Mouse (Mus musculus) spleen, postnatal 14 days (tissue): ENCODE data around the gene Cacna2d1.

Experiments
- DNase-seq, 2 experiments: peaks; one replicate each; pipeline ENCODE4 v3.0.0; 2021 to 2022; ENCODE audit warnings: low spot score in 2 of 2

Cacna2d1 gene

DNA sequence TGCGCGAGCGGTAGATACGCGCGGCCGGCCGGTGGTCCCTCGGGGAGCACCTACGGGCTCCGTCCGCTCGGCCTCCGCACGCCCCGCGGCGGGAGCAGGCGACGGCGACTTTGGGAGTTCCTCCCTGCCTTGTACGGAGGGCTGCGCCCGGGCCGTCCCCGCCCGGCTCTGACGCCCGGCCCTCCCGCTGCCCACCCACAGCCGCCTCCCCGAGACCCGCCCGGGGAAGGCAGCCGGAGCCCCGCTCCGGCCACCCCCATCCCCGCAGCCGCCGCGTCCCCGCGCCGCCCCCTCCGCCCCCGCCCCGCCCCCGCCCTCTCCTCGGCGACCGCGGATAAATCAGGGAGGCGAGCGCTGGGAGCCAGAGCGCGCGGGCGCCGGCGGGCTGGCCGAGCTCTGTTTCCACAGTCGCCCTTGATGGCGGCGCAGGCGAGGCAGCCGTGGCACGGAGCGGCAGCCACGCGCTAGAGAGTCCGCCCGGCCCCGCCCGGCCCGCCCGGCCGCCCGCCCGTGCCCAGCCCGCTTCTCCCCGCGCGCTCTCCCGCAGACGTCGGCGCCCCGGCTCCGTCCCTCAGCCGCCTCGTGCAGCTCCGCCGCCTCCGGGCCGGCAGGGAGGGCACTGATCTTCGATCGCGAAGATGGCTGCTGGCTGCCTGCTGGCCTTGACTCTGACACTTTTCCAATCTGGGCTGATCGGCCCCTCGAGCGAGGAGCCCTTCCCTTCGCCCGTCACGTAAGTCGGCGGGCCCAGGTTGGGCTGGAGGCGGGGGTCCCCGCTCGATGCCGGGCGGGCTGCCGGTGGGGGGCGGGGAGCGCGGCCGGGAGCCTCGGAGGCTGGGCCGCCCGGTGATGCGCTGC, at the start of gene Cacna2d1:
Gene Cacna2d1, plus strand, starts transcription at position 316 of the 858 bp plus-strand sequence.
- DNase-seq = no peak

- DNase-seq = no peak
These were observed 39.4 kb upstream of the Cacna2d1 start for GRCm38 (mm10) chr5:15895098-15895497.

DNA sequence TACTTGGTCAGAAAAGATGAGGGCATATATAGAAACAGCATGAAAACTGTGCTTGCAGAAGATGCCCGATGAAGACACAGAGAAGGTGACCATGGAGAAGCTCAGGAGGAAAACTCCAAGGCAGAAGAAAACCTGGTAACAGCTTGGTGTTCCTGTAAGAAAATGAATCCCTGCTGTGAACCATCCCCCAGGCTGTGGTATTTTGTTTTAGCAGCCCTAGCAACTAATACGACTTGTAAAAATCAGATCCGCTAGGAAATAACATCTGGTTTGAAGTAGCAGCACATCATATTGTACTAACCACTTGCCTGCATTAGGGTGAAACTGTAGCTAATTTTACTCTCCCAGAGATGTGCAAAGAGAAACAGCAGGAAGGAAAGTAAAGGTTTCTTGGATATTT, 37.8 kb upstream of the Cacna2d1 start:
- DNase-seq = no peak

DNA sequence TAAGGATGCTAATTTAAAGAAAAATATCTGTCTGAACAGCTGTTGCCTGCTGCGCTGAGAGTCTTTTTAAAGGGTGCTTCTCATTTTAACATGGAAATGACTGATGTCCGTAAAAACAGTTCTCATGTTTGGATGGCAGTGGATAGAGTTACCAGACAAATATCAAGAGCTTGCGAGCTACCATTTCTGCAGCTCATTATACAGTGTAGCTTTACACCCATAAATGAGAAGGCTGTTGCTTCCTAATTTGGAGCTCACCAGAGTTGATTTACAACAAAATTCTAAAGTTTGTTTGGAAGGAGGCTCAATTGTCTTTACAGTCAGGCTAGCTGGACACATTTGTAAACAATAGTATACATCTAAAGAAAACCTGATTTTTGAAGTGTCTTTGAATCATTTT, 28.0 kb upstream of the Cacna2d1 start:
- no peak for DNase-seq

DNA sequence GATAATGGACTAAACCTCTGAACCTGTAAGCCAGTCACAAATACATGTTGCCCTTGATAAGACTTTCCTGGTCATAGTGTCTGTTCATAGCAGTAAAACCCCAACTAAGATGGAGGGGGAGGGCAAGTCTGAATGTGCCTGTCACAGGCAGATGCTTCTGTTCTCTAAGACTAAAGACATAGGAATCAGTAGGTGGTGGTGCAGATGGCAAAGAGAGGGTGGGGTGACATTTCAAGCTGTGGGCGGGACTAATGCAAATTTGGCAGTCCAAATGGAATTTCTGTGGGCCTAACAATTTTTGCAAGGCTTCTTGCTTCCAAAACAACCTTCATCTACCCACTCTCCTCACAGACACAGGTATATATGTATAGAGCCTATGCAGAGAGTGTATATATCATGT, 19.6 kb upstream of the Cacna2d1 start:
- no peak for DNase-seq

- no peak for DNase-seq
These were observed 6.0 kb upstream of the Cacna2d1 start for GRCm38 (mm10) chr5:15928506-15928905.

GRCm38 (mm10) chr5:15933017-15933416, 1.5 kb upstream of the Cacna2d1 start:
- no peak for DNase-seq

DNA sequence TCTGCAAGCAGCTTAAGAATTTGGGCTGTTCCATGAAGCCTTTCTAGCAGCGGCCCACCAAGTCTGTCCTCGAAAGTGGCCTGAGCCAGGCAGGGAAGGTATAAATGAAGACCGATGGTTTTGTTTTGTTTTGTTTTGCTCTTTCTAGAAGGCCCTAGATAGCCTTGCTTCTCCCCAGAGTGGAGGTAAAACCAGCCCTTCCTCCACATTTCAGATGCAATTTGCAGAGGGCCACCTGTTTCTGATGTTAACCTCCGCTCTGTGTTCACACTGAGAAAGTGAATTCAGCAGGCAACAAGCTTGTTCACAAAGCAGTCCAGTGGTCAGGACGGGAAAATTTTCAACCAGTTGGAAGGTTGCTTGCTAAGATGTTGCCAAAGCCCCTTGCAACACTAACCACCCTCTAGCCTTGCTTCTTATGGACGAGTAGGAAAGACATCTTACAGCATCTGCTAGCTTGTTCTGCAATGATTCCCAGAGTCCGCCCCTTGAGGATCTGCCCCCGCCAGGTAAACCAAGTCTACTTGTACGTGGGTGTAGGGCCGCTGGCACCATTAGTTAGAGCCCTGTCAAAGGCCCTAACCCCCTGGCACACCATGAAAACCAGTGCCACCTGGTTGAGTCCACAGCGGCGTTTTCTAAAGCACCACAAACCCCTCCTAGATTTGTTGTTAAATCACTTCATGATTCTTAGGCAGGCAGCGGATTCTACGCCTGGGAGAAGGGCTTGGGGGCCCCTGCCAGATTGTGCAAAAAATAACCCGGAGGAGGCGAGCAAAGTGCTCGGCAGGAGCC, 713 bp upstream of the Cacna2d1 start:
- DNase-seq = no peak

- no peak for DNase-seq
These were observed 790 bp downstream of the Cacna2d1 start for GRCm38 (mm10) chr5:15935234-15935728.

DNA sequence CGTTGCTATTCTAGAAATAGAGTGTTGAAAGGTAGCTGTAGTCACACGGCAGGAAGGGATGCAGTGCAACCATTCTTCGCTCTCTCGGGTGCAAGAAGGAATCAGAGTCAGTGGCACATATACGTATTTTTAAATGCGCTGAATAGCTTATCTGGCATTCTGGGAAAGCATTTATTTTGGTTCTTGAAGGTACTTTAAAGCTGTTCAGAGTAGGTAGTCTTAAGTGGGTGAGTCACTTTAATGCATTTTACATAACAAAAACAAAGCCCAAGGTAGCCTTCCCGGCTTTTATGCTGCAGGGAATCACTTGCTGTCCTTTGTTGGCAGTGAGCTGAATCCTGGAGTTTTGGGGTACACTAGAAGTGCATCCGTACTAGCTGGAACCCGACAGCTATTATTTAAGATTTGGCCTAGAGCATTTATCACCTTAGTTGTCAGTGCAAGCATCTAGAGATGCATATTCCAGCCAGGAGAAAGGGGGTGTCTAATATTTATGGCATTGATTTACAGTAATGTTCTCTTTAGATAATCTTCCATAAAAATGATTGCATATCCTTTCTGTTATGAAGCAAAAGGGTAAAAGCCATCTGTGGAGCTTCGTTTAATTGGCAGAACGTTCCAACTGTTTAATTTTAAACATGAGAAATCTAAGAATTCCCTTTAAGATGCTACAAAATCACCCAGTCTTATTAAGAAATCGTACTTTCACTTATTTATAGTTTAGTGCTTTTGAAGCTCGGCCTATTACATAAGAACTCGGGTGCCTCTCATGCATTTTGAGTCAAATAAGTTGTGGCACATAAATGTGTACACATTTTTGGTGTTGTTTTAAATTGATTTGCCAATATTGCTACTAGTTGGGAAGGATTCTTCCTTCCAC, 1.6 kb downstream of the Cacna2d1 start:
- no peak for DNase-seq

GRCm38 (mm10) chr5:15941191-15941725, 6.8 kb downstream of the Cacna2d1 start:
- no peak for DNase-seq

GRCm38 (mm10) chr5:15942051-15942450, 7.6 kb downstream of the Cacna2d1 start:
- no peak for DNase-seq

- DNase-seq = no peak
These were observed 14.0 kb downstream of the Cacna2d1 start for GRCm38 (mm10) chr5:15948290-15949037.

GRCm38 (mm10) chr5:15959760-15960159, 25.3 kb downstream of the Cacna2d1 start:
- DNase-seq = no peak

DNA sequence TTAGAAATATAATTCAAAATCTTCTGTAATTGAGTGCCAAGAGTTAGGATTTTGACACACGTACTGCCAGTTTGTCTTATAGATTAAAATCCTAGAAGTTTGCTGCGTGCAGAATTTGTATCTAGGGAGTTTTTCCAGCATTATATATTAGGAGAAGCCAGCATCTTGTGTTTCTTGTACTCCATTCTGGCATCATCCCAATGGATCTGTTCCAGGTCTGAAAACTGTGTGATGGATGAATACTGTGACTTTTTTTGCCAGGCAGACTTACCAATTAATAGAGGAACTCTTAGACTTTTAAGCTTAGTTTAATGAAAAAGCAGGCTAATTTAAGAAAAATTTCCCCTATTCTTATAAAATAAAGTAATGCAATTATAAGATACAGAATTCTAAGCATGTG, 27.4 kb downstream of the Cacna2d1 start:
- no peak for DNase-seq

- DNase-seq = no peak
These were observed 32.4 kb downstream of the Cacna2d1 start for GRCm38 (mm10) chr5:15966888-15967287.

DNA sequence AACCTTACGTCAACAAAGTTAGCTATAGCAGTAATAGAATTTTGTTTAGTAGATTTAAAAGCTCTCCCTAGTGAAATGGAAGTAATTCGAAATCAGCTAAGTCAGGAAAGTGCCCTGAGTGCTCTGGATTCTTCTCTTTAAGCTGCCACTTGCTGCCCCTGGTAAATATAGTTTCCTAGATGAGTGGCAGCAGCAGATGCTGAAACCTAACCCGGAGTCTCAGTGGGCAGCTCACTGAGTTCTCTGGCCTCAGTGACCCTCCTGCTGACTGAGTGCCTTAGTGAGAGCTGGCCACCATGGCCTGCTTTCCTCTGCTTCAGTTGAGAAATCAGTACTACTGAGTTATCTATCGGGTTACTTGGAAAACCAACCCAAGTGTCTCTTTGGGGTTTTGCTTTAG, 37.3 kb downstream of the Cacna2d1 start:
- DNase-seq = no peak

- DNase-seq = no peak
These were observed 37.9 kb downstream of the Cacna2d1 start for GRCm38 (mm10) chr5:15972351-15972750.

- DNase-seq = no peak
These were observed 40.2 kb downstream of the Cacna2d1 start for GRCm38 (mm10) chr5:15974652-15975051.

GRCm38 (mm10) chr5:15979225-15979624, 44.7 kb downstream of the Cacna2d1 start:
- DNase-seq = no peak

GRCm38 (mm10) chr5:15982573-15982972, 48.1 kb downstream of the Cacna2d1 start:
- no peak for DNase-seq
